Mouse (Mus musculus): ENCODE data around the gene Zfp865.

DNA sequence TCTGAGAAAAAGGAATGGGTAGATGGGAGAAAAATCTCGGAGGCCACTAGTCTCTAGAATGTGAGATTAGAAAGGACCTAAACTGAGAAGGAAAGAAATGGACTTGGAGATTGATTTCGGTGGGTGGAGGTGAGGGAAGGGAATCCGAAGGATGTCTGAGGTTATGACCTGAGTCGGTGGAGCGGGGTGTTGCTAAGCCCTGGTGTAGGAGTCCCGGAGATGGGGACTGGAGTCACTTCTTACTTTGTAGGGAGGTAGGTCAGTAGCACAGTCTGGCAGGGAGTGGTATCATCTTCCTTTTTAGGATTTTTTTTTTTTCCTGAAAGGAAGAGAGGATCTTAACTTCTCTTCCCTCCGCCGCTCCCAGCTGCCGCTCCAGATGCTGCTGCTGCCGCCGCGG is 32.3 kb downstream of the Zfp865 start:
- TF ChIP-seq POLR2A (IDR thresholded peaks at IDR 0.05; ENCODE audit: insufficient read depth, low read depth, low read length) (no peak), CTCF (IDR thresholded peaks at IDR 0.05) (no peak)

All from heart, adult 2 months (tissue).